Mouse (Mus musculus) kidney, adult 2 months (tissue): ENCODE measurements around the gene Gm28051. TPM values are rescaled to one million over a fixed set of nuclear protein-coding genes. Genes with fewer than 3 reads are reported as not detected.

Experiments
- DNase-seq: peaks from one replicate; pipeline ENCODE4 v3.0.0; 2021
- H3K27ac ChIP-seq: fragments of 200-500 bp; 2 replicates; pipeline ENCODE4 v1.5.1; 2012; ENCODE audit warnings: low read depth, low read length, control low read depth, inconsistent platforms; ENCODE audit not compliant: insufficient read depth
- H3K27me3 ChIP-seq: fragments of 200-500 bp; replicated peaks from 2 replicates; pipeline ENCODE4 v1.6.1; 2012; ENCODE audit warnings: mild to moderate bottlenecking, moderate library complexity, low read length, inconsistent platforms; ENCODE audit not compliant: control insufficient read depth, insufficient read depth
- H3K36me3 ChIP-seq: fragments of 200-500 bp; 2 replicates; pipeline ENCODE4 v1.6.1; 2012; ENCODE audit warnings: mild to moderate bottlenecking, moderate library complexity, low read length, inconsistent platforms; ENCODE audit not compliant: control insufficient read depth, insufficient read depth
- H3K4me1 ChIP-seq: fragments of 200-500 bp; 2 replicates; pipeline ENCODE4 v1.6.1; 2011; ENCODE audit warnings: low read length; ENCODE audit not compliant: control insufficient read depth, insufficient read depth
- H3K4me3 ChIP-seq: fragments of 200-500 bp; 2 replicates; pipeline ENCODE4 v1.5.1; 2011; ENCODE audit warnings: mild to moderate bottlenecking, low read depth, low read length, control low read depth; ENCODE audit not compliant: insufficient read depth
- CTCF ChIP-seq: fragments of 200-500 bp; conservative IDR thresholded peaks from 2 replicates; pipeline ENCODE4 v1.5.1; 2011; ENCODE audit warnings: low read depth, mild to moderate bottlenecking, control low read depth, low read length, moderate library complexity, mixed read lengths; ENCODE audit not compliant: insufficient read depth, insufficient read length
- POLR2A ChIP-seq: fragments of 200-500 bp; IDR thresholded peaks from one replicate; pipeline ENCODE4 v1.6.1; 2011; ENCODE audit warnings: low read depth, low read length, control low read depth
- WGBS: fragments of 180-500 bp; shearing (Covaris S2); methylation state at CpG from one replicate; pipeline ENCODE4 v1.1.7; 2018; 5-methylcytosine and 5-hydroxymethylcytosine counted together
- polyA plus RNA-seq: library from polyadenylated mRNA; depleted of rRNA; stranded (reverse); fragments of >200 nt; gene quantifications from 2 replicates; pipeline ENCODE4 v1.2.3, GENCODE M21; 2012

The Gm28051 gene
- polyA plus RNA-seq, 1 experiment = not detected

DNA sequence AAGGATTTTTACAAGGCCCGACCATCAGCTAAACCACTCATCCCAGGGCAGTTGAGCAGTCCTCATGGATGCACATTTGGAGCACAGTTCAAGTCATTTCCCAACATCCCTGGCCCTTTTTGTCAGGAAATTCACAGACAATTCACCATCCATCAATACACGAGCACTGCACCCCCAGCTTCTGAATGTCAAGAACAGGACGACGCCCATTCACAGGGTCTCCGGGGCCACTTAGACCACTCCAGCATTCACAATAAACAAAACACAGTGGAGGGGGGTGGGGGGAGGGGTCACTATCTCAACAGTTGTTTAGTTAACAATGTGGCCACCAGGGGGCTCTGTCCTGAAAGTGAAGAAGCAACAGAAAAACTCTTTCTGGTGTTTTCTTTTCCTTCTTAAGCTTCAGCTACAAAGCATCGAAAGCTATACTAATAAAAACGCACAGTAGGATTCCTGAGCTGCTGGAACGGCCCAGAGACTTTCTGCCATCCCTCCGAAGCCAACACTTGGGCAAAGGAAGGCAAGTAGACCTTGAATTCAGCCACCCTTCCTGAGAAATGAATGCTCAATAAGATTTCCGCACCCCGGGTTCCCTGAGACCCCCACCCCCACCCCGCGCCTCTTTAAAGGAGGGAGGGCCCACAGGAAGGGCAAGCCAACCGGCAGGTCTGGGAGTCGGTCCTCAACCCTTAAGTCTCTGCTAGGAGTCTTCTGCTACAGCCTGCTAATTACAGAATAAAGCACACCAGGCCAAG lies 55.0 kb downstream of the Gm28051 start:
- Histone ChIP-seq H3K4me1 (0 out of 2 replicates have a peak, but pooled peaks cover 7% of the 10 kb centered on the region), H3K27me3 (no peaks in the 10 kb centered on the region), H3K4me3 (0 out of 2 replicates have a peak overlapping the region, but pooled peaks have one; percentile 4), H3K27ac (no peak overlapping the region), H3K36me3 (no peaks in the 10 kb centered on the region)
- DNase-seq = peak; percentile 83
- WGBS = 9% methylated on average over 15 of the region's 15 CpGs
- peak; percentile 36 for TF ChIP-seq CTCF
- no peak for TF ChIP-seq POLR2A

DNA sequence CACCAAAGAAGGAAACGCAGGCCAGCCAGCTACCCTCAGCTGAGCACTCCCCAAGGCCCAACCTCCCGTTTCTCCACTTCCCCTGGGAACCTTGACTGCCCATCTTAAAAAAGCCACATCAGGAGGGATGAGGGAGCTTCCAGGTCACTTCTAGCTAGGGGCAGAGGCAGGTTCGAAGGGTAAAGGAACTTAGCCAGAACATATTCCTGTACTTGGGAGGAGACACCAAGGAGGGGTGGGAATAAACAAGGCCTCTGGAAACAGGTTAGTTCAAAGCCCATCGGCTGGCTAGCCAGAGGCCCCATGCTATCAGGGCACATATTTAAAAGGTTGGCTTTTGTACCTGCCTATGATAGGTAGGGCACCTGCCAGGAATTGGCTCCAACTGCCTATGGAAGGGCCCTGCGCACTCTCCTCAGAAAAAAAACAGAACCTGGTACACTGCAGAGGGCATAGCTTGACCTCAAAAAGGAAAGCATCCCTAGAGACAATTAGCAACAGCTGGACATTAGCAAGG lies 55.8 kb downstream of the Gm28051 start:
- TF ChIP-seq CTCF (no peak), POLR2A (no peak)
- 79% methylated on average over 5 of the region's 5 CpGs for WGBS
- Histone ChIP-seq H3K27me3 (no peaks in the 10 kb centered on the region), H3K4me1 (0 out of 2 replicates have a peak, but pooled peaks cover 7% of the 10 kb centered on the region), H3K27ac (no peak overlapping the region), H3K36me3 (no peaks in the 10 kb centered on the region), H3K4me3 (no peak overlapping the region)
- DNase-seq = no peak

DNA sequence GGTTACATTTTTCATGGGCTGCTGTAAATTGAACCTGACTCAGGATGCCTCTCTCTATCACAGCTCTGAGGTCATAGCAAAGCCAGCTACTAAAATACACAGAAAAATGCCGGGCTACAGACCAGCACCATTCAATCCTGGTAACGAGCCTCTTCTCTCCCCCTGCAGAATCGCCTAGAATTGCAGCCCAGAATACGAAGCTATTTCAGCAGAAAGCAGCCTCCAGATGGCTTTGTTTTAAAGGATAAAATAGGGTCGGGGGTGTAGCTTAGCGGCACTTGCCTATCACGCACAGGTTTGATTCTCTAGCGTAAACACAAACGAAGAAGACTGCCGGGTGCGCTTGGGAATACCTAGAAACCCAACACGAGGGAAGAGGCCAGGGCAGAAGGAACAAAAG lies 57.1 kb downstream of the Gm28051 start:
- TF ChIP-seq CTCF = no peak
- TF ChIP-seq POLR2A = no peak
- WGBS = 71% methylated on average over 12 of the region's 12 CpGs
- Histone ChIP-seq H3K36me3 (no peaks in the 10 kb centered on the region), H3K4me1 (0 out of 2 replicates have a peak, but pooled peaks cover 7% of the 10 kb centered on the region), H3K27me3 (no peaks in the 10 kb centered on the region), H3K27ac (no peak overlapping the region), H3K4me3 (no peak overlapping the region)
- DNase-seq = no peak

DNA sequence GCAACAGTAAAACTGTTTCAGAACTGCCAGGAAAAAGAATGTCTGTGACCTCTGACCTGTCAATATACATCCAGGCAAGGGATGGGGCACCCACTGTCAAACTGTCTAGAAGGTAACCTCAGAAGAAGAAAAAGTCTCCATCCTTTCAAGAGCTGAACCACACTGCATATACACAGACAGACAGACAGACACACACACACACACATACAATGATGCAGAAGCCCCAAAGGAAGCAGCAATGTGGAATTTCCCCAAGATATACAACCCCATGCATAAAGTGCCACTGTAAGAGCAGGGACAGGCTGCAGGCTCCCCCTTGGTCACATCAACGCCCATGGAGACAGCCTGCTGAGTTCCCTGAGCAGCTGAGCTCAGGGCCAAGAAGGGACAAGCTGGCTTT lies 58.4 kb downstream of the Gm28051 start:
- DNase-seq = no peak
- WGBS = 85% methylated on average over 1 of the region's 1 CpGs
- 0 out of 2 replicates have a peak, but pooled peaks cover 7% of the 10 kb centered on the region for H3K4me1 ChIP-seq
- no peaks in the 10 kb centered on the region for H3K36me3 ChIP-seq
- no peaks in the 10 kb centered on the region for H3K27me3 ChIP-seq
- TF ChIP-seq POLR2A = no peak
- no peak for TF ChIP-seq CTCF
- H3K4me3 ChIP-seq = no peak overlapping the region
- no peak overlapping the region for H3K27ac ChIP-seq

DNA sequence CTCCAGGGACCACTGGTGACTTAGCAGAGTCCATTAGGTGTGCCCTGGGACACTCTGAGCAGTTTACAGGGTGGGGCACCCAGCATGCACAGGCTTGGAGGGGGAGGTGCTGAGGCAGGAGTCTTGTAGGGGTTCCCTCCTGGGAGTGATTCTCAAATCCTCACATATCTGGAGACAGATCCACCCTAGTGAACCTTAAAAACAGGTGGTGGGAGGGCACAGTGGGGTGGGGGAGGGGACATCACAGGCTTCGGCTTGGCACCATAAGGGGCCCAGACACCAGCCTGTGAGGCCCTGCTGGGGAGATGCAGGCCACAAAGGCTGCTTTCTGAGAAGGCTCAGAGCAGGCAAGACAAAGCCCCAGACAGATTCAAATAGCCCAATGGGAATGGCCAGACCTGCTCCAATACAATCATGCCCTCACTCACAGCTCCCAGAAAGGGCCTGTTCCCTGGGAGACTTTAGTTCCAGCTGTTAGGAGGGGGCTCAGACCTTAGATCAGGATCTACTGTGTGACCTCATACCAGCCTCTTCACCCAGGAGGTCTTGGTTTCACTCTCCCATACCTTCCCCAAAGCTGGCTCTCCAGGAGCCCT lies 59.4 kb downstream of the Gm28051 start:
- 0 out of 2 replicates have a peak, but pooled peaks cover 4% of the 10 kb centered on the region for H3K4me1 ChIP-seq

DNA sequence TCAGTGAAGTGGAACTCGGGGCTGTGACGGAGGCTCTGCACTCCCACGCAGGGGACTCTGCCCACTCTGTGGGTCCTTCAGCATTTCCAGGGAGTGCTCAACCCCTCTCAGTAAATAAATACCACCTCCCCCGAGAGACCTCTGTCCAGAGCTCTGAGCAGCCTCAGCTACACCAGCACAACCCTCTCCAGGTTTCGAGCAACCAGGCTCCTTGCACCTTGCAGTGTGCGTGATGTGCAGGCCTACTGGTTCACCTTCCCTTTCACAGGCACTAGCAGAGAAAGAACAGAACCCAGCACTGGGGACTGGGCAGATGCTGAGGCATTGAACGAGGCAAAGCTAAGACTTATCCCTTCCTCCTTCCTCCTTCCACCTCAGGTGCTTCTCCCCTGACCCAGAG lies 60.2 kb downstream of the Gm28051 start:
- 72% methylated on average over 7 of the region's 7 CpGs for WGBS
- Histone ChIP-seq H3K27ac (no peak overlapping the region), H3K36me3 (no peaks in the 10 kb centered on the region), H3K4me1 (0 out of 2 replicates have a peak, but pooled peaks cover 3% of the 10 kb centered on the region), H3K27me3 (no peaks in the 10 kb centered on the region), H3K4me3 (no peak overlapping the region)
- DNase-seq = no peak
- TF ChIP-seq CTCF (no peak), POLR2A (no peak)

More for the DNA sequence above, 59.4 kb downstream of the Gm28051 start:
- DNase-seq = no peak
- no peaks in the 10 kb centered on the region for H3K36me3 ChIP-seq
- 94% methylated on average over 1 of the region's 1 CpGs for WGBS
- H3K27ac ChIP-seq = no peak overlapping the region
- no peaks in the 10 kb centered on the region for H3K27me3 ChIP-seq
- no peak for TF ChIP-seq CTCF
- TF ChIP-seq POLR2A = no peak
- no peak overlapping the region for H3K4me3 ChIP-seq

DNA sequence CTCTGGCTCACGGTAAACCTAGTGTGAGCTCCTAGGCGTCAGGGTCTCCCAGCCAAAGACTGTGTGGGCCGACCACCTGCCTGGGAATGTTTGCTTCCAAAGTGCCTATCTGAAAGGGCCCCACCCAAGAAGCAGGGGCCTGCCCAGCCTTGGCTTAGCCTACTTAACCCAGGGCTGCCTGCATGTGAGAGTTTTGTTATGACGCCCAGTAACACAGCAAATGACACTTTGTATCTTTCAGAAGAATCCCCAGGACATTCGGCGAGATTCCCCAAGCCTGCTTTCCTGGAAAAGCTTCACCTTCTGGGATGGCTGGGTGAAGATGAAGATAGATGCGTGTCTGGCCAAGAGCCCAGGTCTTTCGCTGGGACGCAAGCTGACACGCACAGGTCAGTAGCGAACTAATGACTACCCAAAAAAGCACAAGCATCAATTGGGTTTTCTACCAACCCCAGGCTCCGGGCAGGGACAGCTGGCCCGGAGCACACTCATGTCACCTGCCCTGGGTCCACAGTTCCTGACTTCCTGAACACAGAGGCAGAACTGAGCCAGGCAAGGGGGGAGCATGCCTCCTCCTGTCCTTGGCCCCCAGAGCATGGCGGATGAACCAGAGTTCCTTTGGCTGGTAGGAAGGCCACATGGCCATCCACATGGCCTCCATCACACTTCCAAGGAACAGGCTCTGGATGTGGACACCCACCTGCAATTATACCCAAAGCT lies 60.8 kb downstream of the Gm28051 start:
- Histone ChIP-seq H3K4me1 (peaks cover 3% of the 10 kb centered on the region), H3K27ac (no peak overlapping the region)

More for the DNA sequence above, 60.8 kb downstream of the Gm28051 start:
- H3K4me3 ChIP-seq = no peak overlapping the region
- DNase-seq = peak; percentile 33
- 73% methylated on average over 14 of the region's 14 CpGs for WGBS
- TF ChIP-seq POLR2A (no peak), CTCF (no peak)
- no peaks in the 10 kb centered on the region for H3K27me3 ChIP-seq
- H3K36me3 ChIP-seq = no peaks in the 10 kb centered on the region
